In genomic region chr11:99063406-99064131, GRCm38 (mm10) we compare ENCODE assay signal across 1 mouse cellular context.
TF ChIP-seq lines count a peak whose summit lies in the region.

No protein-coding gene starts in this region.

TF ChIP-seq in MEL, 35 proteins besides CTCF, POLR2A, EP300 and RAD21 (continued from another document):
- 0 out of 2 replicates have a peak, but pooled peaks have one; percentile 33 for TF ChIP-seq GATA1 (IDR thresholded peaks at IDR 0.05; ENCODE audit: low read depth, low read length)
- TF ChIP-seq SMC3 (IDR thresholded peaks at IDR 0.05; ENCODE audit: low read depth, low read length): no peak
- no peak for TF ChIP-seq MAX (IDR thresholded peaks at IDR 0.05; ENCODE audit: low read length)
- TF ChIP-seq ZMIZ1 (IDR thresholded peaks at IDR 0.05; ENCODE audit: low read depth, low read length): no peak
- peak; percentile 29; the same call in 1 of the 2 replicates for TF ChIP-seq RCOR1 (IDR thresholded peaks at IDR 0.05; ENCODE audit: low read depth, low read length)
- TF ChIP-seq USF1 (IDR thresholded peaks at IDR 0.05; ENCODE audit: low read depth, low read length): no peak
- TF ChIP-seq TCF12 (IDR thresholded peaks at IDR 0.05; ENCODE audit: low read depth, low read length): 0 out of 2 replicates have a peak, but pooled peaks have one; percentile 24
- TF ChIP-seq TBP (IDR thresholded peaks at IDR 0.05; ENCODE audit: low read depth, low read length): peak; percentile 51; the same call in 1 of the 2 replicates
- no peak for TF ChIP-seq POLR2AphosphoS5 (IDR thresholded peaks at IDR 0.05; ENCODE audit: borderline replicate concordance, low read depth, low read length)
